Mouse (Mus musculus) C2C12 (cell line): ENCODE data around the gene Ift46.

Experiments
- CEBPB ChIP-seq: IDR thresholded peaks from one replicate; pipeline ENCODE4 v1.6.1; 2011; ENCODE audit warnings: low read depth, mild to moderate bottlenecking, control low read depth, moderate library complexity
- CTCF ChIP-seq: IDR thresholded peaks from one replicate; pipeline ENCODE4 v1.5.1; 2011; ENCODE audit not compliant: control insufficient read depth, insufficient read depth, insufficient read length
- MAX ChIP-seq: IDR thresholded peaks from one replicate; pipeline ENCODE4 v1.6.1; 2011; ENCODE audit warnings: mild to moderate bottlenecking, control low read depth
- USF1 ChIP-seq: IDR thresholded peaks from one replicate; pipeline ENCODE4 v1.6.1; 2011; ENCODE audit warnings: low read depth, mild to moderate bottlenecking, control low read depth, moderate library complexity

- TF ChIP-seq USF1 (no peak), CTCF (no peak), MAX (no peak), CEBPB (no peak)
Measured at GRCm38 (mm10) chr9:44718937-44719631, 48.6 kb upstream of the Ift46 start.
